In the genomic region with DNA sequence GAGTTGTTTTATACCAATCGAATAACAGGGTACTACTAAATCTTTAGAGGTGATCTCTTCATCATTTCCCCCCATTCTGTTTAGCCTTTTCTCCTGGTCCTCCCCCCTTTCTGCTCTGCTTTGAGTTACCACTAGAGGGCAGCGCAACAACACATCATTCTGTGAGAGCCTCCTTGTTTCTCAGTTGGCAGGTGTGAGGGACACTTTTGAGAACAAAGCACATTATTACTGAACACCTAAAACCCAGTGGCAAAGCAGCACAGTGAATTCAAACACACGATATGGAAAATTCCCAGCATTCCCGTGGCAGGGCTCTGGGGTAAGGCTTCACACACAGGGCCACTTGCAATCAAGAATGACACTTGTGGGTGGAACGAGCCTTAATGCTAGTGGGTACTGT, we compare ENCODE assay signal across 8 mouse cellular contexts.
DNase-seq lines count a peak whose midpoint lies in the region; ATAC-seq and TF ChIP-seq lines count a peak whose summit lies in the region.

No protein-coding gene starts in this region.

- WGBS in embryonic facial prominence, embryonic 10.5 days, result 51% methylated on average over 5 of the region's 5 CpGs
- 41% methylated on average over 5 of the region's 5 CpGs for WGBS in hindbrain, embryonic 12.5 days

- H3K36me3 ChIP-seq in embryonic facial prominence, embryonic 10.5 days (replicated peaks), result no peaks in the 10 kb centered on the region
- H3K36me3 ChIP-seq in hindbrain, embryonic 12.5 days, result no peaks in the 10 kb centered on the region

- H3K9me3 ChIP-seq in embryonic facial prominence, embryonic 10.5 days, result no peaks in the 10 kb centered on the region
- H3K9me3 ChIP-seq in hindbrain, embryonic 12.5 days (replicated peaks), result no peaks in the 10 kb centered on the region

- peak; percentile 52 for DNase-seq in gastrocnemius, adult 2 months
- no peak for DNase-seq in gastrocnemius, adult 8-10 months (ENCODE audit: low spot score in 2 of 2)
- DNase-seq in adrenal gland, postnatal 25 days, result peak; percentile 21
- DNase-seq in embryonic facial prominence, embryonic 10.5 days (ENCODE audit: low spot score), result peak; percentile 58
- peak; percentile 73 to 79 for DNase-seq in layer of hippocampus, postnatal 10 days (ENCODE audit: low spot score in 2 of 2)
- DNase-seq in mesoderm, embryonic 11.5 days (ENCODE audit: low read depth, low spot score), result peak; percentile 65
- DNase-seq in telencephalon, adult 2 months (ENCODE audit: low read depth, low spot score), result peak; percentile 55

- no peak overlapping the region for H3K27ac ChIP-seq in gastrocnemius, adult 2 months
- no peak overlapping the region for H3K27ac ChIP-seq in embryonic facial prominence, embryonic 10.5 days (replicated peaks)
- no peak overlapping the region; the same call in none of the 2 replicates for H3K27ac ChIP-seq in hindbrain, embryonic 12.5 days

- peak; percentile 82 for TF ChIP-seq CTCF in gastrocnemius, adult 2 months (IDR thresholded peaks at IDR 0.05)

- H3K4me3 ChIP-seq in gastrocnemius, adult 2 months, result no peak overlapping the region
- H3K4me3 ChIP-seq in embryonic facial prominence, embryonic 10.5 days, result no peak overlapping the region
- H3K4me3 ChIP-seq in hindbrain, embryonic 12.5 days, result no peak overlapping the region

- no peak overlapping the region for H3K9ac ChIP-seq in hindbrain, embryonic 12.5 days

- peaks cover 45% of the 10 kb centered on the region for H3K4me1 ChIP-seq in embryonic facial prominence, embryonic 10.5 days
- H3K4me1 ChIP-seq in hindbrain, embryonic 12.5 days, result peaks cover 25% of the 10 kb centered on the region

- H3K27me3 ChIP-seq in embryonic facial prominence, embryonic 10.5 days (replicated peaks; ENCODE audit: low read depth, poor library complexity, severe bottlenecking), result no peaks in the 10 kb centered on the region
- H3K27me3 ChIP-seq in hindbrain, embryonic 12.5 days, result no peaks in the 10 kb centered on the region

- intact Hi-C loops in gastrocnemius, adult 2 months (cut with DNase I), result loop anchor here (2.0 to 10.0 kb wide), 5 partner anchors 153 to 1299 kb away; no protein-coding TSS in a partner anchor

- peak; percentile 36; the same call in 1 of the 2 replicates for ATAC-seq in hindbrain, embryonic 12.5 days (ENCODE audit: low FRiP score)

- H3K4me2 ChIP-seq in hindbrain, embryonic 12.5 days (replicated peaks), result no peak overlapping the region

Comparison
In these comparisons a context has a peak if more than half of its experiments do, and no peak if none do; other contexts are left out.
1. DNase-seq: peak in gastrocnemius, adult 2 months (single experiment), adrenal gland, postnatal 25 days (single experiment), embryonic facial prominence, embryonic 10.5 days (single experiment), layer of hippocampus, postnatal 10 days (2 of 2), mesoderm, embryonic 11.5 days (single experiment) and telencephalon, adult 2 months (single experiment); none in gastrocnemius, adult 8-10 months (0 of 2).